Mouse (Mus musculus): ENCODE measurements around the gene Rab23. TPM values are rescaled to one million over a fixed set of nuclear protein-coding genes. Genes with fewer than 3 reads are reported as not detected.

Rab23 gene
- polyA plus RNA-seq (2012; rRNA removed) = 21.9 and 22.3 TPM in 2 replicates

GRCm38 (mm10) chr1:33719733-33720225 is at the start of gene Rab23:
Gene Rab23, plus strand, starts transcription at chr1:33719887.

GRCm38 (mm10) chr1:33757491-33758041 is 37.9 kb downstream of the Rab23 start, which contains the start of gene Bag2:
Gene Bag2, minus strand, starts transcription at chr1:33757795.

Other genes starting within 250 kb of the Rab23 start
- gene Prim2, start 50.1 kb upstream of the Rab23 start, polyA plus RNA-seq (2012; rRNA removed) = 25.5 and 28.2 TPM in 2 replicates
- 16.8 and 18.9 TPM in 2 replicates for gene Bag2, start 37.9 kb downstream of the Rab23 start, polyA plus RNA-seq (2012; rRNA removed)
- 34.8 and 38.2 TPM in 2 replicates for gene Zfp451, start 94.7 kb downstream of the Rab23 start, polyA plus RNA-seq (2012; rRNA removed)
- gene Bend6, start 187.9 kb downstream of the Rab23 start, polyA plus RNA-seq (2012; rRNA removed) = 16.6 and 21.3 TPM in 2 replicates
- 70.7 and 85.1 TPM in 2 replicates for gene Dst, start 188.3 kb downstream of the Rab23 start, polyA plus RNA-seq (2012; rRNA removed)